In genomic region chr2:123936896-123937295, GRCm38 (mm10) we compare ENCODE assay signal across 20 mouse cellular contexts.
DNase-seq lines count a peak whose midpoint lies in the region; ATAC-seq and TF ChIP-seq lines count a peak whose summit lies in the region.
"Had no signal": no experiment of that assay in that cellular context is flagged by ENCODE, and none has a peak within 500 bp of the region (broad histone marks: within the 10 kb centered on the region; RNA-seq: fewer than 3 reads in every experiment).

No protein-coding gene starts in this region.

- 82% methylated on average over 2 of the region's 2 CpGs for WGBS in kidney, embryonic 15.5 days

- ATAC-seq in granulocyte monocyte progenitor cell, adult 5-6 weeks (replicated peaks; ENCODE audit: poor library complexity, severe bottlenecking): no peak
- ATAC-seq in kidney, embryonic 15.5 days (replicated peaks; ENCODE audit: low FRiP score): no peak
- ATAC-seq: forebrain, embryonic 16.5 days; hindbrain, postnatal 0 days had no signal

- DNase-seq in brain, embryonic 14.5 days (ENCODE audit: low read depth): peak; percentile 6
- DNase-seq in cerebellum, adult 11-12 months: peak; percentile 28
- DNase-seq in cerebellum, adult 9-10 months: peak; percentile 54
- peak; percentile 52 to 72 for DNase-seq in cerebellum, postnatal 25 days
- no peak for DNase-seq in spleen, adult 18-20 months
- DNase-seq: adrenal gland, adult 8-10 months; adrenal gland, postnatal 36 days; gastrocnemius, postnatal 10 days; heart, adult 2 months; heart, postnatal 14 days; kidney, adult 11 months; kidney, adult 9 months had no signal

- H3K9me3 ChIP-seq in kidney, embryonic 15.5 days (replicated peaks): no peaks in the 10 kb centered on the region
- H3K9me3 ChIP-seq: forebrain, embryonic 10.5 days; heart, embryonic 15.5 days; hindbrain, embryonic 13.5 days had no signal

- H3K36me3 ChIP-seq in kidney, embryonic 15.5 days: no peaks in the 10 kb centered on the region
- H3K36me3 ChIP-seq: forebrain, embryonic 10.5 days; heart, embryonic 15.5 days; hindbrain, embryonic 13.5 days had no signal

- no peak for TF ChIP-seq POLR2A in brain, embryonic 14.5 days (IDR thresholded peaks at IDR 0.05; ENCODE audit: borderline replicate concordance, extremely low read depth, insufficient read depth, insufficient read length, poor library complexity, severe bottlenecking)

- H3K9ac ChIP-seq in kidney, embryonic 15.5 days: no peak overlapping the region
- H3K9ac ChIP-seq: heart, embryonic 15.5 days; hindbrain, embryonic 13.5 days had no signal

- no peak overlapping the region for H3K4me3 ChIP-seq in kidney, embryonic 15.5 days (replicated peaks)
- H3K4me3 ChIP-seq: forebrain, embryonic 10.5 days; heart, adult 2 months; heart, embryonic 15.5 days; hindbrain, embryonic 13.5 days had no signal

- no peaks in the 10 kb centered on the region for H3K27me3 ChIP-seq in kidney, embryonic 15.5 days
- H3K27me3 ChIP-seq: heart, embryonic 15.5 days; hindbrain, embryonic 13.5 days had no signal

- no peak overlapping the region for H3K4me2 ChIP-seq in kidney, embryonic 15.5 days
- H3K4me2 ChIP-seq: heart, embryonic 11.5 days; heart, embryonic 15.5 days; hindbrain, embryonic 13.5 days had no signal

- no peaks in the 10 kb centered on the region for H3K4me1 ChIP-seq in kidney, embryonic 15.5 days
- H3K4me1 ChIP-seq: forebrain, embryonic 10.5 days; heart, embryonic 15.5 days; hindbrain, embryonic 13.5 days had no signal

- no peak for TF ChIP-seq CTCF in brain, embryonic 14.5 days (IDR thresholded peaks at IDR 0.05; ENCODE audit: borderline replicate concordance, extremely low read depth, insufficient read depth, insufficient read length)

- H3K27ac ChIP-seq in kidney, embryonic 15.5 days: no peak overlapping the region
- H3K27ac ChIP-seq: forebrain, embryonic 10.5 days; heart, adult 2 months; heart, embryonic 15.5 days; hindbrain, embryonic 13.5 days; hindbrain, postnatal 0 days had no signal

Comparison
In these comparisons a context has a peak if more than half of its experiments do, and no peak if none do; other contexts are left out.
1. DNase-seq: peak in brain, embryonic 14.5 days (single experiment), cerebellum, adult 11-12 months (single experiment), cerebellum, adult 9-10 months (single experiment) and cerebellum, postnatal 25 days (2 of 2); none in spleen, adult 18-20 months (0 of 2).